Mouse (Mus musculus): ENCODE results near the gene Gulp1. TPM values are rescaled to one million over a fixed set of nuclear protein-coding genes. Genes with fewer than 3 reads are reported as not detected.

Gulp1 gene
- polyA plus RNA-seq, 1 experiment, result 0.21 TPM

- Histone ChIP-seq H3K4me1 (ENCODE audit: control insufficient read depth, insufficient read depth, low read length) (no peaks in the 10 kb centered on the region), H3K36me3 (ENCODE audit: control insufficient read depth, insufficient read depth, low read length) (no peaks in the 10 kb centered on the region), H3K27me3 (ENCODE audit: control insufficient read depth, insufficient read depth, low read length) (no peaks in the 10 kb centered on the region), H3K4me3 (ENCODE audit: control insufficient read depth, low read depth, low read length) (no peak overlapping the region), H3K27ac (ENCODE audit: control insufficient read depth, insufficient read depth, low read depth, low read length) (no peak overlapping the region)
- TF ChIP-seq POLR2A (IDR thresholded peaks at IDR 0.05; ENCODE audit: control insufficient read depth, low read depth, low read length) (no peak), CTCF (IDR thresholded peaks at IDR 0.05; ENCODE audit: control insufficient read depth, insufficient read depth, insufficient replicate concordance, low read depth, low read length) (no peak)
These were observed 25.3 kb downstream of the Gulp1 start for GRCm38 (mm10) chr1:44576610-44577009.

- Histone ChIP-seq H3K36me3 (ENCODE audit: control insufficient read depth, insufficient read depth, low read length) (no peaks in the 10 kb centered on the region), H3K4me3 (ENCODE audit: control insufficient read depth, low read depth, low read length) (no peak overlapping the region), H3K27ac (ENCODE audit: control insufficient read depth, insufficient read depth, low read depth, low read length) (no peak overlapping the region), H3K27me3 (ENCODE audit: control insufficient read depth, insufficient read depth, low read length) (no peaks in the 10 kb centered on the region), H3K4me1 (ENCODE audit: control insufficient read depth, insufficient read depth, low read length) (no peaks in the 10 kb centered on the region)
- TF ChIP-seq CTCF (IDR thresholded peaks at IDR 0.05; ENCODE audit: control insufficient read depth, insufficient read depth, insufficient replicate concordance, low read depth, low read length) (no peak), POLR2A (IDR thresholded peaks at IDR 0.05; ENCODE audit: control insufficient read depth, low read depth, low read length) (no peak)
These were observed 29.1 kb downstream of the Gulp1 start for GRCm38 (mm10) chr1:44580390-44580789.

- TF ChIP-seq CTCF (IDR thresholded peaks at IDR 0.05; ENCODE audit: control insufficient read depth, insufficient read depth, insufficient replicate concordance, low read depth, low read length), result no peak
- no peak for TF ChIP-seq POLR2A (IDR thresholded peaks at IDR 0.05; ENCODE audit: control insufficient read depth, low read depth, low read length)
- Histone ChIP-seq H3K36me3 (ENCODE audit: control insufficient read depth, insufficient read depth, low read length) (no peaks in the 10 kb centered on the region), H3K4me3 (ENCODE audit: control insufficient read depth, low read depth, low read length) (no peak overlapping the region), H3K27me3 (ENCODE audit: control insufficient read depth, insufficient read depth, low read length) (no peaks in the 10 kb centered on the region), H3K4me1 (ENCODE audit: control insufficient read depth, insufficient read depth, low read length) (no peaks in the 10 kb centered on the region), H3K27ac (ENCODE audit: control insufficient read depth, insufficient read depth, low read depth, low read length) (no peak overlapping the region)
These were observed 33.6 kb downstream of the Gulp1 start for GRCm38 (mm10) chr1:44584886-44585385.

- Histone ChIP-seq H3K27me3 (ENCODE audit: control insufficient read depth, insufficient read depth, low read length) (no peaks in the 10 kb centered on the region), H3K36me3 (ENCODE audit: control insufficient read depth, insufficient read depth, low read length) (no peaks in the 10 kb centered on the region), H3K27ac (ENCODE audit: control insufficient read depth, insufficient read depth, low read depth, low read length) (no peak overlapping the region), H3K4me1 (ENCODE audit: control insufficient read depth, insufficient read depth, low read length) (no peaks in the 10 kb centered on the region), H3K4me3 (ENCODE audit: control insufficient read depth, low read depth, low read length) (no peak overlapping the region)
- TF ChIP-seq POLR2A (IDR thresholded peaks at IDR 0.05; ENCODE audit: control insufficient read depth, low read depth, low read length), result no peak
- no peak for TF ChIP-seq CTCF (IDR thresholded peaks at IDR 0.05; ENCODE audit: control insufficient read depth, insufficient read depth, insufficient replicate concordance, low read depth, low read length)
These were observed 40.4 kb downstream of the Gulp1 start for GRCm38 (mm10) chr1:44591742-44592141.

GRCm38 (mm10) chr1:44593109-44593508, 41.8 kb downstream of the Gulp1 start:
- H3K27me3 ChIP-seq (ENCODE audit: control insufficient read depth, insufficient read depth, low read length), result no peaks in the 10 kb centered on the region
- H3K36me3 ChIP-seq (ENCODE audit: control insufficient read depth, insufficient read depth, low read length), result no peaks in the 10 kb centered on the region
- no peak overlapping the region for H3K27ac ChIP-seq (ENCODE audit: control insufficient read depth, insufficient read depth, low read depth, low read length)
- H3K4me1 ChIP-seq (ENCODE audit: control insufficient read depth, insufficient read depth, low read length), result no peaks in the 10 kb centered on the region
- no peak for TF ChIP-seq POLR2A (IDR thresholded peaks at IDR 0.05; ENCODE audit: control insufficient read depth, low read depth, low read length)
- TF ChIP-seq CTCF (IDR thresholded peaks at IDR 0.05; ENCODE audit: control insufficient read depth, insufficient read depth, insufficient replicate concordance, low read depth, low read length), result no peak
- H3K4me3 ChIP-seq (ENCODE audit: control insufficient read depth, low read depth, low read length), result no peak overlapping the region

GRCm38 (mm10) chr1:44598312-44598711, 47.0 kb downstream of the Gulp1 start:
- TF ChIP-seq POLR2A (IDR thresholded peaks at IDR 0.05; ENCODE audit: control insufficient read depth, low read depth, low read length), result no peak
- no peaks in the 10 kb centered on the region for H3K27me3 ChIP-seq (ENCODE audit: control insufficient read depth, insufficient read depth, low read length)
- no peak overlapping the region for H3K27ac ChIP-seq (ENCODE audit: control insufficient read depth, insufficient read depth, low read depth, low read length)
- H3K36me3 ChIP-seq (ENCODE audit: control insufficient read depth, insufficient read depth, low read length), result no peaks in the 10 kb centered on the region
- H3K4me1 ChIP-seq (ENCODE audit: control insufficient read depth, insufficient read depth, low read length), result no peaks in the 10 kb centered on the region
- H3K4me3 ChIP-seq (ENCODE audit: control insufficient read depth, low read depth, low read length), result no peak overlapping the region

- no peaks in the 10 kb centered on the region for H3K27me3 ChIP-seq (ENCODE audit: control insufficient read depth, insufficient read depth, low read length)
- no peak for TF ChIP-seq CTCF (IDR thresholded peaks at IDR 0.05; ENCODE audit: control insufficient read depth, insufficient read depth, insufficient replicate concordance, low read depth, low read length)
- TF ChIP-seq POLR2A (IDR thresholded peaks at IDR 0.05; ENCODE audit: control insufficient read depth, low read depth, low read length), result no peak
- H3K36me3 ChIP-seq (ENCODE audit: control insufficient read depth, insufficient read depth, low read length), result no peaks in the 10 kb centered on the region
- H3K4me1 ChIP-seq (ENCODE audit: control insufficient read depth, insufficient read depth, low read length), result no peaks in the 10 kb centered on the region
- no peak overlapping the region for H3K27ac ChIP-seq (ENCODE audit: control insufficient read depth, insufficient read depth, low read depth, low read length)
- no peak overlapping the region for H3K4me3 ChIP-seq (ENCODE audit: control insufficient read depth, low read depth, low read length)
These were observed 62.2 kb downstream of the Gulp1 start for GRCm38 (mm10) chr1:44613294-44614041.
